Mouse (Mus musculus) gastrocnemius, postnatal 10 days (tissue): Measurements from ENCODE around the gene Pcdh15. TPM values are rescaled to one million over a fixed set of nuclear protein-coding genes. Genes with fewer than 3 reads are reported as not detected.

Experiments used
- DNase-seq: peaks from one replicate; pipeline ENCODE4 v3.0.0; 2021; ENCODE audit warnings: mixed read lengths
- total RNA-seq, 2 experiments: library from RNA; stranded (reverse); gene quantifications; 2 replicates each; pipeline ENCODE4 v1.2.3; 2021

Gene Pcdh15
- total RNA-seq, 2 experiments from 2014 or later = 0.14 to 0.41 TPM

DNA sequence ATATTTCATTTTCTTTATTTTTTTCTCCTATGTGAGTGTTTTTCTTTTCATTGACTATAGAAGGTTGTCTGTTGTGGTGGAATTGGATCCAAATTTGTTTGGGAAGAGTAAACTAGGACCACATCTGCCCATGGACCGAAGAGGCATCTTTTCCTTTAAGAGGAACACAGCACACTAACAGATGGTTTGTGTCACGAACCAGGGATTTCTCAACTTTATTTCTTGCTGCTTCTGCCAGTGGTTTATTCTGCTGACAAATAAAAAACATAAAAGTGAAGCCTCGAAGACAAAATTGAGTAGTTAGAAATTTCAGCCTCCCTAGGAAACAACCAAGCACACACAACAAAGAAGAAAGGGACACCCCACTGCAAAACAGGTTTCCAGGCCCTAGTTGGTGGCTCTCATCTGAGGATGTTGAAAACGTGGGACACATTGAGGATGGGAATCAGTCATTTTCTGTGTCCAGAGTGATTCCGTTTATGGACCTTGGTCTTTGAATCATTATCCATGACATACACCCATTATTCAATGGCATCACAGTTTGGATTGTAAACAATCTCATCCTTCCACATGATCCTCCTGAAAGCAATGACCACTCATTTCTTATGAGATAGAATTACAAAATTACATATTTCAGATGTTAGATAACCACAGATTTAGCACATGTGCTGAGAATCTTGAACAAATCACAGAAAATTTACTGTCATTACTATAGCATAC, 1206.5 kb downstream of the Pcdh15 start:
- no peak for DNase-seq

DNA sequence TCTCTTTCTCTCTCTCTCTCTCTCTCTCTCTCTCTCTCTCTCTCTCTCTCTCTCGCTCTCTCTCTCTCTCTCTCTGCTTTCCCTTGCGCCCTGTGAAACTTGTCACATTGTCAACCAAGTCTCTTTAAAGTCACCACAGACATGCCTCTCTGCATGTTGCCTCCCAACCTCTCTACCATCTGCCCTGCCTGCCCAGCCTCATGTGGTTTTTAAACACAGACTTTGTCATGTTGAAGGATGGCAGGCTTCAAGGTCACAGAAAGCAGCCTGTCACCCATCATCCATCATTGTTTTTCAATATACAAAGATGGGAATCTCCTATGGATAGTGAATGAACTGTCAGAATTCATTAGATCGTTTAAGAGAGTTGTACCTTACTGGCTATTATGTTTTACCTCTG, 1207.9 kb downstream of the Pcdh15 start:
- DNase-seq = no peak

DNA sequence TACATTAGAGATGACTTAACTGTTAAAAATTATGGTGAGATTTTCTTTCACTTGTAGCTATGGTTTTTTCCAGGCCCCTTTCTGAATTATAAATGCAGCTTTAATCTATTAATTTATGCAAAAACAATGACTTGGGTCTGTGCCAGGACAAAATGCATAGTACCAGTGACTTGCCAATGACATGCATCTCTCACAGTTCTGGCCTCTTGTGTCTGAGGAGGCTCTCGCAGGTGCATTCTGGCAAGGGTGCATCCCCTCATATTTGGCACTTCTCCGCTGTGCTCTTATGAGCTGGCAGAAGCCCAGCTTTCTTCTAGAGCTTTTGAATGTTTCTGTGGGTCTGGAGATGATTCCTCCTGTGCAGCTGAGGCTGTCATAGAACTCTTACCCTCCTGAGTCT, 1216.9 kb downstream of the Pcdh15 start:
- DNase-seq = no peak

DNA sequence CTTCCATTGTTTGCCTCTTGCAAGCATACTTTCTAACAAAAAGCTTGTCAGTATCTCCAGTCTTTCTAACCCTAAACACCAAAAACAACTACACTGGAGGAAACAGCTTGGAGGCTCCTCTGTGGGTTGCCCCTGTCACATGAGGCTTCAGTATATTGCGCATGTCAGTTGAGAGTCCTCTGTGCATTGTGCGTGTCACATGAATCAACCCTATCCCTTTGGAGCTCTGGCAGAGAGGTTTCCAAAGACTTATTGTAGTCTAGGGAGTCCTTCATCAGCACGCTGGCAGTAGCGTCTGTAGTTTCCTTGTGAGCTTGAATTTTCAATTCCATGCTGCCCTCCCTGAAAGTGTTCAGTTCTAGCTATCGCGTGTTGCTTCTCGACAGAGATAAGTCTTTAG, 1236.3 kb downstream of the Pcdh15 start:
- no peak for DNase-seq

DNA sequence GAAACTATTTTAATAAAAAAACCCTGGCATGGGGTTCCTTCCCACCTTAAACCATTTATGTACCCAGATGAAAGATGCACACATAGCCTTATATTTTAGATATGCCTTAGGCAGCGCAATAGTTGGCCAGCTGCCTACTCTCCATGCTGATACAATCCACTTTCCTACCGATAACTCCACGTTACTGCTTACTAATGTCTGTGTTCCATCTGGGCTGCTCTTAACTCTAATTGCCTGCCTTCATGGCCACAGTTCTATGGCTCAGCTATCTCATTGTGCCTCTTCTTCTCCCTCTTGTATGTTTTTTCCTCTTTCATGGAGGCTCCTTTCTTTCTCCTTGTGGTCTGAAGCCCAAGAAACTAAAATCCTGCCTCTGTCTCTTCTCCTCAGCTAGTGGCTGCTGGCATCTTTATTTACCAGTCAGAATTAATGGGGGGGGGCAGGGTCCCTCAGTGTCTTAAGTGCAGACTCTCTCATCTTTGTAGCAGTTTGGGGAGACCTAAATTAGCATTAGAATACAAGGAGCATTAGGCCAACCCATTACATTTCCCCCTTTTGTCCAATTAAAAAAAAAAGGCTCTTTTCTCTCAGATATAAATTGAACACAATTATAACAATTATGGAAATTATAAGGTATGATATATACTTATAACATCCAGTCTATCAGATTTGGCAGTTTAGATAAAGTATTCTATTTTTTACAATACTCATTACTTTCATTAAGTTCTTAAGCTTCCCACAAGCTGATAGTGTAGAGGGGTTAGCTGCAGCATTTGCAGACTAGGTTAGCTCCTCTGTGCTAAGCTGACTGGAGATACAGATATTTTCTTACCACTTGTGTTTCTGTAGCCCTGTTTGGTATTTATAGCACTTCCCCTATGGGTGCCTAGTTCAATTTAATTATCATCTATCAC, 1240.4 kb downstream of the Pcdh15 start:
- no peak for DNase-seq

DNA sequence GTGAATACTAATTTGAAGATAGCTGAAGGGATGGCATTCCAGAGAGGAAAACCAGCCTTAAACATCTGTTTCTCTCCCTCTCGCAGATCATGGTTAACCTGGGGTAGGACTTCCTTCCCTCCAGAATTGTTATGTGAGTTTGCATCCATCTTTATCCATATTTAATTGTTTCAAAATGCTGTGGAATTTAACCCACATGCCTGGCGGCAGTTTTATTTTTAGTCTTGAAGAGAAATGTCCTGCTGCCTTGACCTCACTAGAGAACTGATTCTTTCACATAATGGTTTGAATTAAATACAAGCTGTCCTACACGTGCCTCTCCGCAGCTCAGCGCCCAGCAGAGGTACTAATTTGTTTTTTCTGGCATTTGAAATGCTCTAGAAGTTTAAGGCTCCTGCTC, 1260.4 kb downstream of the Pcdh15 start:
- DNase-seq = no peak

DNA sequence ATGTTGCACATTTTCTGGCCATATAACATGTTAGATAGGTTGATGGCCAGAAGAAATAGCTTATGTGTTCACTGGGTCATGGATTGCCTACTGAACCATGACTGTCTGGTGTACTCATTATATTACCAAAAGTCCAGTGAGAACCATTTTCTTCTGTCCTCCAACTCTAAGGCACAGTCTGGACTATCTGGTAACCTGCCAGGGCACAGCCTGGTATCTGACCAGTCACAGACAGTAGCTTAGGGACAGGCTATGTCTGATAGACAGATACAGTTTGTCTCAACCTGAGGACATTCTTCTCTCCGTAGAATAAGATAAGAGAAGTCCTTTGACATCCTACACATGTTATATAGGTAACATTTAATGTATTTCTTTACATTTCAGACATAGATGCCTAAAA, 1279.6 kb downstream of the Pcdh15 start:
- DNase-seq = no peak

DNA sequence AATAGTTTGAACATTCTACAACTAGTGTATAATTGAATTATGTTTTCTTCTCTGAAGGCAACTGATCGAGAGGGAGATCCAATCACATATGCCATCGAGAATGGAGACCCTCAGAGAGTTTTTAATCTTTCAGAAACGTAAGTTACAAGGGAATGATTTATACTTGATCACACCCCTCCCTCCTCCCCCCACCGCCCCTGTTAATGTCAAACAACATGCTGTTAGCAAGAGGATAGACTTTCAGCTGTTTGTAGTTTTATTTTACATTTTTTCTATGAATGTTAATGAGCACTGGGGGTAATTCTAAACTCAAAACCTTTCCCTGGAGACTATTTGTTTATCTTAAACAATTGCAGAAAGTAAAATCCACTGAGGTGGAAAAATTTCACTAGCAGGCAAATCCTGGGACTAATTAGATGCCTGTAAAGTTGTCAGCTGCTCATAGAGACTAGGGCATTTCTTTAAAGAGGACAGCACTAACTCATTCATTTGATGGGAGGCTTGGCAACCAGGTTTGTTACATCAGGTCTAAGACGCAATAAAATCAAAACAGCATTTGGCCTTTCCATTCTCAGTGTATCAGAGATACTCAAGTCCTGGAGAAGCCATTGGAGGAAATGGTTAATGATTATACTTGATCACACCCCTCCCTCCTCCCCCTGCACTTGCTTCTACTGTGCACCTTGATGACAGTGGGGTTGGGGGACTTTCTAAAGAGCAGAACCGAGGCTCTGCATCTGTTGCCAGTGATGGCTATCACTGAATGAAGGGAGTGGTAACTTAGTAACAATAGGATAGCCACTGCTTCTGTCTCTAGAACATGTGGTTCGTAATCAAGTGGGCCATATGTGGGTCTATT, 1280.4 kb downstream of the Pcdh15 start:
- no peak for DNase-seq

DNA sequence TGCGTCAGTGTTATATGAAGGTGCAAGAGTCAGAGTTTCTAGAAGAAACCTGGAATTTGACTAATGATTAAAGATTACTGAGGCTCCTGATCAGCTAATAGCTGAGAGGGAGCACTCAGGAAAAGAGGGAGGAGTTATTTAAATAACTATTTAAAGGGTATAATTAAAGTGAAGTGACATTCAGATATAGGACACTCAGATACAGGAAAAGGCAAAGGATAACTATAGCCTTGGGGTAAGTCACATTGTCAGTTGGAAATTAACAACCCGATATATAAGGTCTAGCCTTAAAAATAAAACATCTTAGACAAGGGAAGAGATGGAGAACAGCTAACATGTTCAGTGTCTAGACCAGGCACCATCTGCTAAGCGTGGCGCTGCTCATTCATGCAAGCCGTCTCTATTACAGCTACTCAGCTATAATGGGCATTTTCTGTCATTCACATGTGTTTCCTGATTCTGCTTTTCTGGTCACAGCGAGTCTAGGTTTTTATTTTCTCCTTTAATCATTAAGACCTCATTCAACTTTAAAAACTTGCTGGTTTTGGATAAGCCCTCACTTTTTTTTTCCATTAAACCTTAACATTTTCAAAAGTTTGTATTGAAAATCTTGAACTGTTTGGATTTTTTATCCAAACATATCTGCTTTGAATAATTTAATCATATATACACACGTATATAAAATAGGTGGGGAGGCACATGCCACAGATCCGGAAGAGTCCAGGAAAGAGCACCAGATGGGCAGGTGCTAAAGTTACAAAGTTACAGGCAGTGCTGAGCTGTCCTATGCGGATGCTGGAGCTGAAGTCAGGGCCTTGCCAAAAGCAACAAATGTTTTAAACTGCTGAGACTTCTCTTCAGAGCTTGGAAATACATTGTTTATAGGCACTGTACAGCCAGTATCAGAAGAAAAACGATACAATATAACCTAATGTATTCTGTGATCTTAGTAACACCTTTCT, 1288.7 kb downstream of the Pcdh15 start:
- DNase-seq = no peak

DNA sequence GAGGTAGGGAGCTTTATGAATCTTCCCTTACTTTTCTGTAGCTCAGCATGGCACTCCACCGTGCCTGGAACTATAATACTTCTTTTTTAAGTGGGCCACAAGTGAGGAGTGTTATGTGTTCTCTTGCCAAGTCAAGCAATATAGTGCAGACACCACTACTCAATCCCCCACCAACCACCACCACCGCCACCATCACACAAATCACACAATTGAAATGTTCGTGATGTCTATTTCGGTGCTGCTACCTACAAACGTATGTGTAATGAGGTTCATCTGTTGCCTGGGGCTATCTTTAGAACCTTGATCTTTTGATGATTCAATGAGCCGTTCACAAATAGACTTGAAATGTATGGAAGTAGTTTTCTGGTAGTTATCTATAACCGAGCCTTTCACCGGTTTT, 1304.0 kb downstream of the Pcdh15 start:
- no peak for DNase-seq

DNA sequence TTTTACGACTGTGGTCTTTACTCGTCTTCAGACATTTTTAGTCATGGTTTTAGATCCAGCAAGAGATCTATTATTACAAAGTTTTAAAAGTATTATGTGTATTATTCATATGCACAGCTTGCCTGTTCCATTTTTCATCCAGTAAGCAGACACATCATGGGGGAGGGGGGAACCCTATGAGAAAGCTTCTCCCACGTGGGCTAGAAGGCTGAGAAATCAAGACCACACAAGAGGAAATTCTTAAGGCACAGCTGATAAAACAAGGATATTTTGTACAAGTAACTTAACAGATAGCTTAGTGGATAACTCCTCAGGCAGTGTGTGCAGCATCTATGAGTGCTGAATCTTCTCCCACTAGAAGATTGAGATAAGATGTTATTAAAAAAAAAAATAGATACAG, 1314.9 kb downstream of the Pcdh15 start:
- no peak for DNase-seq

DNA sequence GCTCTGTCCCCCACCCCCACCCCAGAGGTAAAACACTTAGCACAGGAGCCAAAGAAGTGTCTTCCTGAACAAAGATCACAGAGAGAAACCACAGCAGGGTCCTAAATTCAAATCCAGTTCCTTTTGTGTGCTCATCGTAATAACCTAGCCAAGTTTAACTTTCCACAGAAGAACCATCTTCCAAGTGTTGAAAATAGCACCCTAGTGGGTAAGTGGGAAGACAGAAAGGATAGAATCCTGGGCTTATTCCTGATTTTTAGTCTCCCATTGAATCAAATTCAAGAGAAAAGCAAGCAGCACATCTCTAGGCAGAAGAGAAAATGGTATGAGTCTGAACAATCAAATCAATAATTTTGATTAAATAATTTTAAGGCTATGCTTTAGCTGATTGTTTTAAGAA, 1315.8 kb downstream of the Pcdh15 start:
- DNase-seq = no peak

DNA sequence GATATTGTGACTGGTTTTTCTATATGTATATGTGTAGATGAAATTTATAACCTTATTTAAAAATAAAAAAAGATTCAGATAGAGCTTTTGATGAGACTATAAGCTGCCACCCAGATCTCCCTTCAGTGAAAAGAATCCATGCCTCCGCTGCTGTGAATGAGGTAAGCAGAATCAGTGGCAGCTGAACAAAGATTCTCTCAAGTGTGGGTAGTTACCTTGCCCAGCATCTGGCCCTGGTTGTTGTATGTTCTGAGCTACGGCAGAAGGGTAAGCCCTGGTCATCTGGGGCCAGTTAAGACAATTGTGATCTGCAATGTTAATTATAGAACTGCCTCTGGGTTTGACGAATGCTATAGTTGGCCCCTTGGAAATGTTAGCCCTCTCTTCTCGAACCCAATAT, 1316.2 kb downstream of the Pcdh15 start:
- DNase-seq = no peak

DNA sequence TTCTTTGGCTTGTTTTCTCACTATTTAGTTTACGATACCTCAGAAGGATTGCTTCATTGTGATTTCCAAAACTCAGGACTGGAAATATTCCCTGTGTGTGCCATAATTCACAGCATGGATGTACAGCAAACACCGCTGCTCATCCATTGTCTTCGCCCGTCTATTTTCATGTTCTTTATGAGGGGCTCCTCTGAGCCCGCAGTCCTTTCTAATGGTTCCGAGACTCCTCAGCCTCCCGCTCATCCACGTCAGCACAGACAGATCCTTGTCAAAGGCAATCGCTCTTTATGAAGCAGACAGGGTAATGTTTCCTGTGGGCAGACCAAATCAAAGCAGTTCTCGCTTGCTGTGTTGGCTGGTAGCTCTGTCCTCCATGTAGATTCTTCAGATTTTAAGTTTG, 1316.8 kb downstream of the Pcdh15 start:
- DNase-seq = no peak

DNA sequence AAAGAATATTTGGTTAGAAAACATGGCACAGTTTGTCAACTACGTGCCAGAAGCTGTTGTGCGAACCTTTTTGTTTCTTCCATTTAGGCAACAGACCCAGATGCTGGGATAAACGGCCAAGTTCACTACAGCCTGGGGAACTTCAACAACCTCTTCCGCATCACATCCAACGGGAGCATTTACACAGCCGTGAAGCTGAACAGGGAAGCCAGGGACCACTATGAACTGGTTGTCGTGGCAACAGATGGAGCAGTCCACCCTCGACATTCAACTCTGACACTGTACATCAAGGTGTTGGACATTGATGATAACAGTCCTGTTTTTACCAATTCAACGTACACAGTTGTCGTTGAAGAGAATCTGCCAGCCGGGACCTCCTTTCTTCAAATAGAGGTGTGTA, 1350.9 kb downstream of the Pcdh15 start:
- no peak for DNase-seq

DNA sequence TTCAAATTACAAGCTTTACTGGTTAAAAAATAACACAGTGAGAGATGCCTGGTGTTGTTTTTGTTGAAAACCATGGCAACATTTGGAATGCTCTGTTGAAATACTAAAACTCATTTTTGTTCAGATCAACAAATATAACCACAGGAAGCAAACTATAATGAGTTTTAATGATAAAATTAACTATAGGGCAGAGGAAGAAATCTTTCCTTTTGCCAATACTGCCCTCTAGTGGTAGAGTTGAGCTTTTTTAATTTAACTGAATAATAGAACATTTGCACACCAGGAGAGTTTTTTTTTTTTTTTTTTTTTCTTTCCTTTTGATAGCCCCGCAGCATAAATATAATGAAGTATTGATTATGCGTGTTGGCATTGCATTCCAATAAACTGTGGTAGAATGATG, 1364.8 kb downstream of the Pcdh15 start:
- no peak for DNase-seq

DNA sequence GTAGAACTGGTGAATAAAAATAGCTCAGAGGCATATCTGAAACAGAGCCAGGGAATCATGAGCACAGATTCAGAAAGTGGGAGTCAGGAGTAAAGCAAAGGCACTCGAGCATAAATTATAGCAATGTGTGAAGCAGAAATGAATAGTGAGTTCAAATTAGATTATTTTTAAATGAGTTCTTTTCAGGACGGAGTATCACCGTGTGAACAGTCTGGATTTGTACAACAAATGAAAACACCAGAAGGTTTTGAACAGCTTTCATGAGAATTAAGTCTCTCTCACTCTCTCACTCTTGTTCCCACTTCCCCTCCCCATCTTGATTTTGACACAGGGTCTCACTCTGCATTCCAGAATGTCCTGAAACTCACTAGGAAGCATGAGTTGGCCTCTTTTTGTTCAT, 1381.6 kb downstream of the Pcdh15 start:
- no peak for DNase-seq

DNA sequence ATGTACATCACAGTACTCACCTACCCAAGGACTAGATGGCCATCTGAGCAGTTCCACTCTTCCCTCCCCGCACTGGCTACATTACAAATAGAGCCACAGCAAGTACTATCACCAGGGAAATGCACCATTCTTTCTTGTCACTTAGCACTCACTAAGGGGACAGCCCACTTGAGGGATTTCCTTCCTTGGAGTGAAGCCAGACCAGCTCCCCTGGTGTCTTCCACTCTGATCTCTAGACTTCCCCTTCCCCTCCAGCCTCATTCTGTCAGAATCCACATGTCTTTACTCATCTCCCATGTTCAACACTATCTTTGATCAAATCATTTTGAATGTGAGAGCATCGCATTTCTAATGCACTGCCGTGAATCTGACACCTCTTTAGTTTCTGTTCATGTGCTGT, 1413.2 kb downstream of the Pcdh15 start:
- DNase-seq = no peak

DNA sequence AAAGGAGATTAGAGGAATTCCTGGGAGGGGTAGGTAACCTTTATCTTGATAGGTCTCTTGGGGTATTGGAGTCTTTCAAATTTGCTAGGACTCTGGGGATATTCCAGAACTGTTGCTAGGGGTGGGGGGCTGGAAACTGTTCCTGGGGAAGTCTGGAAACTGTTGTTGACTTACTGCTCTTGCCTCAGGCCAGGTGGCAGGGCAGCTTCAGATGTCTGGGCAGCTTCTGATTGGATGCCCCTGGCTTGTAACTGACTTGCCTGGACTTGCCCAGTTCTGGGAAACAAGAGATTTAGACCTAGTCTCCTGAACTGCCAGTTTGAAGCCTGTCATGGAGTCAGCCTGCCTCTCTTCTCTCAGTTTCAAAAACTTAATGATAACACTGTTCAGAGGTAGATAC, 1414.6 kb downstream of the Pcdh15 start:
- DNase-seq = no peak

DNA sequence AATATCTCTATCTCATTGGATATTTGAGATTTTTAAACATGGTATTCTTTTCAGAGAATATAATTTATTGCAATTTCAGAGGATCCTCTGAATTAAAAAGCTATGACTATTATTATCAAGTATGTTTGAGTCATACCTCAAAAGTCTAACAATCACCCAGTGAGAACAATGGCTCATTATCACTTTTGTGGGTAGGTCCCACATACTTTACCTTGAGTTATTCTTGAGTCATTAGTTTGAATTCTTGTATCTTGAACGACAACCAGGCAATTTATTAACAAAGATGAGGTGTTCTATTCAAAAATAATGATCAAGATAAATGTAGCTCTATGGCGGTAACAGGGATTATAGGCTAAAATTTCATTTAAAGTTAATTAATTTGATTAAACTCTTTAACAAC, 1439.2 kb downstream of the Pcdh15 start:
- no peak for DNase-seq

DNA sequence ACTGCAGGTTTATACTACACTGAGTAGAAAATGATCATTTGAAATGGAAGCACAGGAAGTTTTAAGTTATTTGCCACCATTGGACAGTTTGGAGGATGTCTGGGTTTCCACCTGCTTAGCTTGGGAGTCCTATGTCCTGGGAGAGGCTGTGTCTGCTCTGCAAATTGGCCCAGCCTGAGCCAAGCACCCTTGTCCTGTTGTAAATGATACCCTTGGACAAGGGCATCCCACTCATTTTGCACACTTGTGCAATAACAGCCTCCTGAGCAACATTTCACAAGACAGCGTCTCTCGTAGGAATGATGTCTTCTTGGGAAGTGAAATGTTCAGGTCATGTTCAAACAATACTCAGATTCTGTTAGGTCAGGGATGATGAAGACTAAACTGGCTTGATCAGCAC, 1456.2 kb downstream of the Pcdh15 start:
- no peak for DNase-seq

DNA sequence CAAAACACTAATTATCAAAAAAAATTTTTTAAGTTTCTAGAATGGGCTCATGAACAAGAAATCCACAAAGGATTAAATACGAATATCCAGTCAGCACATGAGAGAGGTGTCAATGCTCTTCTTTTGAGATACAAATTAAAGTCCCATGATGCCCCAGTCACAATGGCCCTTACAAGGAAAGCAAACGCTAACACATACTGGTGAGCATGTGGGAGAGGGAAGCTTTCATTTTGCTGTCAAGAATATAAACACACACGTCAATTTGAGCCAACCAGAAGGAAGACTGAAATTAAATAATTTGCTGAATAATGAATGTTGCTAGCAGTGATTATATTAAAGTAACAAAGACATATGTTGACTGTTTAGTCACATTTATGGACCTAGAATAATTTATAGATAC, 1470.5 kb downstream of the Pcdh15 start:
- DNase-seq = no peak
